Mouse (Mus musculus) C2C12 (cell line): Measurements from ENCODE around the gene Mfsd1.

Experiments
- CTCF ChIP-seq: IDR thresholded peaks from one replicate; pipeline ENCODE4 v1.5.1; 2011; ENCODE audit not compliant: control insufficient read depth, insufficient read depth, insufficient read length
- MAX ChIP-seq: IDR thresholded peaks from one replicate; pipeline ENCODE4 v1.6.1; 2011; ENCODE audit warnings: mild to moderate bottlenecking, control low read depth
- MYOD1 ChIP-seq: IDR thresholded peaks from one replicate; pipeline ENCODE4 v1.6.1; 2011; ENCODE audit warnings: low read depth; ENCODE audit not compliant: control insufficient read depth, insufficient read length
- MYOG ChIP-seq: IDR thresholded peaks from one replicate; pipeline ENCODE4 v1.6.1; 2011; ENCODE audit not compliant: control insufficient read depth, insufficient read length; ENCODE audit errors: extremely low read depth
- USF1 ChIP-seq: IDR thresholded peaks from one replicate; pipeline ENCODE4 v1.6.1; 2011; ENCODE audit warnings: low read depth, mild to moderate bottlenecking, control low read depth, moderate library complexity

DNA sequence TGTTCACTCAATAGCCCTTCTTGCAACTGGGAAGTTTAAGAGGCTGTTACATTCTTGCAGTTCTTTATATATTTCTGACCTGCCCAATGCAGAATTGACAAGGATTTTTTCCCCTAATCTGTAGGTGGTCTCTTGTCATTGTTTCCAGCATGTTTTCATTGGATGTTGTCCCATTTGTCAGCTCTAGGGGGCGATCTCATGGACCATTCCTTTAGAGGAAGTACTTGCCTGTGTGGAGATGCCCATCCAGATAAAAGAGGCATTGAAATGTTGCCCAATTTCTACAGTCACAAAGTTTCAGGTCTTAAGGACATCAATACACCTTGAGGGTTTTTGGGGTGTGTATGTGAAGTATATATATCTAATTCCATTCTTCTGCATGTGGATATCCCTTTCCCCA is 9.0 kb upstream of the Mfsd1 start:
- TF ChIP-seq CTCF (no peak), USF1 (no peak), MYOD1 (no peak), MAX (no peak), MYOG (no peak)
